Mouse (Mus musculus) C2C12 (cell line): Measurements from ENCODE around the gene Hoxa5.

Source experiments
- CTCF ChIP-seq: IDR thresholded peaks from one replicate; pipeline ENCODE4 v1.5.1; 2011; ENCODE audit not compliant: control insufficient read depth, insufficient read depth, insufficient read length
- MAX ChIP-seq: IDR thresholded peaks from one replicate; pipeline ENCODE4 v1.6.1; 2011; ENCODE audit warnings: mild to moderate bottlenecking, control low read depth

- TF ChIP-seq CTCF (no peak), MAX (no peak)
Measured at GRCm38 (mm10) chr6:52200073-52200750, 4.2 kb downstream of the Hoxa5 start.
